Mouse (Mus musculus) limb, embryonic 15.5 days (tissue): Measurements from ENCODE around the gene Spata20. TPM values are rescaled to one million over a fixed set of nuclear protein-coding genes. Genes with fewer than 3 reads are reported as not detected.

Experiments
- ATAC-seq: fragments of 200-750 bp; cut with Nextera tagmentation; 2 replicates; pipeline ENCODE4 v1.8.0; 2017; ENCODE audit warnings: low read depth, moderate TSS enrichment; ENCODE audit not compliant: insufficient number of reproducible peaks, low FRiP score, low TSS enrichment
- H3K27ac ChIP-seq: fragments of 300-500 bp; sonication (generic); 2 replicates; pipeline ENCODE4 v1.5.1; 2015; ENCODE audit warnings: moderate library complexity, mild to moderate bottlenecking, inconsistent platforms
- H3K27me3 ChIP-seq: fragments of 300-500 bp; sonication (generic); 2 replicates; pipeline ENCODE4 v1.6.1; 2015; ENCODE audit warnings: inconsistent platforms
- H3K36me3 ChIP-seq: fragments of 300-500 bp; sonication (generic); 2 replicates; pipeline ENCODE4 v1.6.1; 2015; ENCODE audit warnings: inconsistent platforms
- H3K4me1 ChIP-seq: fragments of 300-500 bp; sonication (generic); 2 replicates; pipeline ENCODE4 v1.6.1; 2015; ENCODE audit warnings: inconsistent platforms
- H3K4me2 ChIP-seq: fragments of 300-500 bp; sonication (generic); 2 replicates; pipeline ENCODE4 v1.6.1; 2015; ENCODE audit warnings: mild to moderate bottlenecking, inconsistent platforms
- H3K4me3 ChIP-seq: fragments of 300-500 bp; sonication (generic); 2 replicates; pipeline ENCODE4 v1.5.1; 2015; ENCODE audit warnings: mild to moderate bottlenecking, inconsistent platforms
- H3K9ac ChIP-seq: fragments of 300-500 bp; sonication (generic); 2 replicates; pipeline ENCODE4 v1.6.1; 2015; ENCODE audit warnings: inconsistent platforms
- H3K9me3 ChIP-seq: fragments of 300-500 bp; sonication (generic); 2 replicates; pipeline ENCODE4 v1.6.1; 2016; ENCODE audit warnings: inconsistent platforms
- whole genome bisulfite sequencing: fragments of 180-500 bp; shearing (Covaris S2); methylation state at CpG from one replicate; pipeline ENCODE4 v1.1.7; 2015; 5-methylcytosine and 5-hydroxymethylcytosine counted together
- polyA plus RNA-seq: library from polyadenylated mRNA; unstranded; fragments of >200 nt; fragmentation: Nextera tagmentation; extraction: Ambion mirVana; gene quantifications from 2 replicates; pipeline ENCODE4 v1.2.1, GENCODE M21; 2015

Gene Spata20
- polyA plus RNA-seq, 1 experiment from 2014 or later, result 0.27 TPM

DNA sequence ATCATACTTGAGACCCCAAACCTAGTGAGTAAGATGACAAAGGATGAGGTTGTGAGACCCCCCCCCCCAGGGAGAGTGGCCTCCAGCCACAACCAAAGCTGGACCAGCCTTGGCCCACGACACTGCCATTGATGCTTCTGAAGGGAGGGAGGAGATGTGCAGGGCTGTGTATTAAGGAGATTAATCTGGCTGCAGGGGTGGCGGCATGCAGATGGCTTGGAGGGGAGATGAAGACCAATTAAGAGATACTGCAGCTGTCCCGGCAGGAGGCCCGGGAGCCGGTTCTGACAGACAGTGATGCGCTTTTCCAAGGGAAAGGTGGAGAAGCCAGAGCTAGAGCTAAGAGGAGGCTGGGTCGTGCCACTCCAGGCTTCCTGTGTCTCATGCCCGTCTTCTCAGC lies 36.7 kb downstream of the Spata20 start:
- no peak for ATAC-seq
- peaks cover 43% of the 10 kb centered on the region for H3K4me1 ChIP-seq

DNA sequence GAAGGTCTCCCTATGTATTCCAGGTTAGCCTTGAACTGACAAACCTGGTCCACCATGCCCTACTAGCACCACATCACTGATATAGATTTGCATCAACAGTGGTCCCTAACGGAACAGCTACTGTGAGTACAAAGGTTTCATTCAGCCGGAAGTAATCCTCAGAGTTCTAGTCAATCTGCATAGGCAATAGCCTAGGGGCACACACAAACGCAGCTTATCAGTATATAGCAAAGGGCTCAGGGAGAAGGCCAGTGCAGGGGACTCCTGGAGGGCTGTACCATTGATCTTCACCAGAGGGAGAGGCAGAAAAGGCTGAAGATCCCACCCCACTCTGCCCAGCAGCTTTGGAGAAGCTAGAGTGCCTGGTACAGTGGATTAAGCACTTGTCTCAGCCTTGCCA lies 39.0 kb downstream of the Spata20 start:
- no peak overlapping the region for H3K4me2 ChIP-seq
- H3K36me3 ChIP-seq, result peaks cover 29% of the 10 kb centered on the region
- ATAC-seq, result no peak
- H3K27ac ChIP-seq, result no peak overlapping the region
- H3K4me1 ChIP-seq, result peaks cover 65% of the 10 kb centered on the region
- no peak overlapping the region for H3K9ac ChIP-seq
- no peaks in the 10 kb centered on the region for H3K9me3 ChIP-seq
- H3K4me3 ChIP-seq, result no peak overlapping the region
- no peaks in the 10 kb centered on the region for H3K27me3 ChIP-seq
- WGBS, result 38% methylated on average over 3 of the region's 3 CpGs

More for the DNA sequence above, 36.7 kb downstream of the Spata20 start:
- H3K4me2 ChIP-seq, result no peak overlapping the region
- H3K4me3 ChIP-seq, result no peak overlapping the region
- H3K27me3 ChIP-seq, result no peaks in the 10 kb centered on the region
- H3K9ac ChIP-seq, result no peak overlapping the region
- no peaks in the 10 kb centered on the region for H3K9me3 ChIP-seq
- 52% methylated on average over 8 of the region's 8 CpGs for WGBS
- peaks cover 24% of the 10 kb centered on the region; the same call in 1 of the 2 replicates for H3K36me3 ChIP-seq
- no peak overlapping the region for H3K27ac ChIP-seq

DNA sequence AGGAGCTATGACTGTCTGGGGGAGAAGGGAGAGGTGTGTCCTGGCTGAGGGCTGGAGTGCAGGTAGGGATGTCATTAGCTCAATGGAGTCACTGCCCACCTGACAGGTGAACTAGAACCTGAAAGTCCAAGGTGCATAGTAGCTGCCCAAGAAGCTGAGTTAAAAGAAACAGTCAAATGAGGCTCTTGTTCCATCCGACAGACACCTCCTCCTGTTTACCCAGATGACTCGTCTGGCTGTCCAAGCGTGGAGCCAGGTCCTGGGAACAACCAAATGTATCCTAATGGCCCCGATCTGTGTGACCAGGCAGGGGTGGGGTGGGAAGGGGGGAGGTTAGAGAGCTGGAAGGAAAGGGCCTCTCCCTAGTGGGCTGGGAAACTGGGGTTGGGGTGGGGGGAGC lies 40.7 kb downstream of the Spata20 start:
- Histone ChIP-seq H3K4me2 (no peak overlapping the region), H3K9ac (no peak overlapping the region), H3K9me3 (no peaks in the 10 kb centered on the region), H3K4me1 (peaks cover 61% of the 10 kb centered on the region), H3K27me3 (no peaks in the 10 kb centered on the region), H3K27ac (peak overlapping the region; percentile 24; the same call in 1 of the 2 replicates), H3K4me3 (no peak overlapping the region), H3K36me3 (peaks cover 41% of the 10 kb centered on the region)
- 40% methylated on average over 4 of the region's 4 CpGs for WGBS
- ATAC-seq, result no peak

DNA sequence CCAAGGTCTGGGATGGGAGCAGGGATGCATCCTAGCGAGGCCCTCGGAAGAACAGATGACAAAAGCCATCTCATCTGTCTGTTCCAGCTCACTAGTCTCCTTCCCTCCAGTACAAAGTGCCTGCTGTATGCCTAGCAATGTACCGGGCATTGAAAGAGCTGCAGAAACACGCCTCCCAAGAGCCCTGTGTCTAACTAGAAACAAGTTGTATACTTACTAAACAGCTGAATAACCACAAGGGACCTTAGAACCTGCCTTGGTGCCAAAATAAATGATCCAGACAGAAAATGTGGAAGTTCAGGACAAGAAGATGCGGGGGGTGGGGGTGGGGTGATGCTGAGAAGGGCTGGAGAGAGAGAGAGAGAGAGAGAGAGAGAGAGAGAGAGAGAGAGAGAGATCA lies 41.1 kb downstream of the Spata20 start:
- H3K9ac ChIP-seq, result no peak overlapping the region
- H3K36me3 ChIP-seq, result peaks cover 43% of the 10 kb centered on the region
- H3K4me2 ChIP-seq, result no peak overlapping the region
- ATAC-seq, result no peak
- no peaks in the 10 kb centered on the region for H3K9me3 ChIP-seq
- H3K4me3 ChIP-seq, result no peak overlapping the region
- H3K27ac ChIP-seq, result peak overlapping the region; percentile 88
- peaks cover 58% of the 10 kb centered on the region for H3K4me1 ChIP-seq
- 49% methylated on average over 5 of the region's 5 CpGs for WGBS
- H3K27me3 ChIP-seq, result no peaks in the 10 kb centered on the region

DNA sequence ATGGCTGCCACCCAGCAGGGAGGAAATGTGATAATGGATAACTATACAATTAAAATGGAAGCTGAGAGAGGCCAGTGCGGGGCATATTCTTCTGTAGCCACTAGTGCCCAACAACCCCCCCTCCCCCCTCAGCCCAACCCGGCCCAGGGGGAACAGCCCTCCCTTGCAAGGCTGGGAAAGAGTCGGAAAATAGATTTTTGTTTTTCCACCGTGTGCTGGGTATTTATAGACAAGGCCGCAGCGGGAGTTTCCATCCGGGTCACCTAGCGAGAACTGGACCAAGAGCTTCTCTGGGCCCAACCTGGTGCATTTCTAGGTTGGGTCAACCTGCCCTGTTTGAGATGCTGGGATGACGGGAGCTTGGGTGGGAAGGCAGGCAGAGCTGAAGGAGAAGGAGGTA lies 44.2 kb downstream of the Spata20 start:
- Histone ChIP-seq H3K27me3 (no peaks in the 10 kb centered on the region), H3K36me3 (peaks cover 50% of the 10 kb centered on the region), H3K4me1 (peaks cover 52% of the 10 kb centered on the region), H3K9me3 (no peaks in the 10 kb centered on the region), H3K4me3 (no peak overlapping the region), H3K27ac (peak overlapping the region; percentile 88; the same call in 1 of the 2 replicates), H3K4me2 (no peak overlapping the region), H3K9ac (no peak overlapping the region)
- WGBS, result 50% methylated on average over 9 of the region's 9 CpGs
- no peak for ATAC-seq

DNA sequence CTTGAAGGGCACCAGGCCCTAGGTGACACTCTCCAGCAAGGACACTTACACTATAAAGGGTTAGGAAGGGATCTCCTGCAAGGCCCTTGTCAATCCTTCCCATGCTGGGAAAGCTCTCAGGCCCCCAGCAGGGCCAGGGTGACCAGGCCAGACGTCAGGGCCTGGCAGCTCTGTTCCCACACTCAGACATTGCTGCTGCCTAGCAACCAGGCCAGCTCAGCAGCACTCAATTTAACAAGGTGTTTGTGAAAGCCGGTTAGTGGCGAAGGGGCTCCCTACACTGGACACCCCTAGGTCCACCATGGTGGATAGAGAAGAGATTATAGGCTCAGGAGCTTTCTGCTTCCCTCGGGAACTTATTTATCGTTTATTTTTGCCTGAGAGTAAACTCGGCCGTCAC lies 44.9 kb downstream of the Spata20 start:
- 39% methylated on average over 7 of the region's 7 CpGs for WGBS
- Histone ChIP-seq H3K4me3 (no peak overlapping the region), H3K9ac (no peak overlapping the region), H3K27me3 (no peaks in the 10 kb centered on the region), H3K9me3 (no peaks in the 10 kb centered on the region), H3K4me2 (no peak overlapping the region), H3K36me3 (peaks cover 50% of the 10 kb centered on the region), H3K4me1 (peaks cover 52% of the 10 kb centered on the region), H3K27ac (no peak overlapping the region)
- ATAC-seq, result no peak

DNA sequence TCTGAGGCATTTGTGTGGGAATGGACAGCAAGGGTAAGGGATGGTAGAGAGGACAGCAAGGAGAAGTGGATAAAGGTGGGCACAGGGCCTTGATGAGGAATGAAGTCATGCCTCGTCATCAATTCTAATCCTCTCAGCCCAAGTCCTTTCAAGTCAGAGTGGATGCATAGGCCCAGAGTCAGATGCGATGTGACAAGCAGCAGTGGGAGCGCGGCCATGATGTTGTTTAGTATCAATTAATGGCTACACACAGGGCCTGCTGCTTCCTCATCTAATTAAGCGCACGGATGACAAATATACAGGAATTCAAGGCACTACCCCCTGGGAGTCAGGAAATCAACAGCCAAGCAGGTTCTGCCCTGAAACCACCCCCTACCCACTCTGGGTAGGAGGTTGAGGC lies 45.6 kb downstream of the Spata20 start:
- Histone ChIP-seq H3K4me3 (no peak overlapping the region), H3K4me1 (peaks cover 46% of the 10 kb centered on the region), H3K4me2 (no peak overlapping the region), H3K9me3 (no peaks in the 10 kb centered on the region), H3K27ac (no peak overlapping the region), H3K27me3 (no peaks in the 10 kb centered on the region), H3K36me3 (peaks cover 50% of the 10 kb centered on the region), H3K9ac (no peak overlapping the region)
- WGBS, result 76% methylated on average over 6 of the region's 6 CpGs
- ATAC-seq, result no peak

DNA sequence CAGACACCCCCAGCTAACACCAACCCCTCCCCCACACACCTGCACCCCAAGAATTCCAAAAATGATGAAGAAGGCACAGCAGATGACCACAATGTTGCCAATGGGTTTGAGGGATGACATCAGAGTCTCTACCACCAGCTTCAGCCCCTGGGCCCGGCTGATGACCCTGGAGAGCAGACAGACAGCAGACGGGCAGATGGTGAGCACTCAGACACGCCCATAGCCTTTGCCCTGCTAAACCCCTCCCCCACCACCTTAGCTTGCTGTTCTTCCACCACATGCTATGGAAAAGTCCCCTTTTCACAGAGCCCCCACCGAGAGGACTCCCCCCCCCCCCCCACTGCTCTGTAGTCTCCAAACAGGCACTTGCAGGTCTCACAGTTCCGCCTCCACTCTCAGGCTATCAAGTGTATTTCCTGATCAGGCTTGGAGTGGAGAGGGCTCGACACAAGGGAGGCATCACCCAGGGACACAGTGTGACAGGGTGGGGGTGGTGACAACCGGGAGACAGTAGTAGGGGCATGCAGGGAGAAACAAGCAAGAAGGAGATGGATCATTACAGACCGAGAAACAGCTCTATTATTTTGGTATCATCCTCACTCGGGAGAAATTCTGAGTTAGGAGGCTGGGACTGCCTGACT lies 56.8 kb downstream of the Spata20 start:
- Histone ChIP-seq H3K36me3 (peaks cover 75% of the 10 kb centered on the region), H3K9me3 (no peaks in the 10 kb centered on the region), H3K27me3 (no peaks in the 10 kb centered on the region), H3K4me1 (peaks cover 68% of the 10 kb centered on the region), H3K9ac (no peak overlapping the region), H3K27ac (peak overlapping the region; percentile 87), H3K4me3 (no peak overlapping the region), H3K4me2 (0 out of 2 replicates have a peak overlapping the region, but pooled peaks have one; percentile 1)
- ATAC-seq, result peak; percentile 11; the same call in 1 of the 2 replicates
- 19% methylated on average over 9 of the region's 9 CpGs for WGBS

Other genes with a start within 250 kb of the Spata20 start
- 12.9 and 13.5 TPM in 2 replicates for gene Wfikkn2, start 240.2 kb downstream of the Spata20 start, polyA plus RNA-seq
- 0.19 TPM in 1 of 2 replicates, not detected in the other for gene Gm21885, start 204.3 kb downstream of the Spata20 start, polyA plus RNA-seq
- 96.9 and 105 TPM in 2 replicates for gene Luc7l3, start 164.2 kb downstream of the Spata20 start, polyA plus RNA-seq
- gene Ankrd40, start 158.2 kb downstream of the Spata20 start, polyA plus RNA-seq, result 19.9 and 21.7 TPM in 2 replicates
- 1.3 and 1.6 TPM in 2 replicates for gene Abcc3, start 93.2 kb downstream of the Spata20 start, polyA plus RNA-seq
- gene Cacna1g, start 12.0 kb downstream of the Spata20 start, polyA plus RNA-seq, result 27.7 and 30.8 TPM in 2 replicates
- gene Epn3, start 13.8 kb upstream of the Spata20 start, polyA plus RNA-seq, result 10.3 and 11.1 TPM in 2 replicates
- 1.5 and 1.6 TPM in 2 replicates for gene Mycbpap, start 35.6 kb upstream of the Spata20 start, polyA plus RNA-seq
- gene Rsad1, start 63.1 kb upstream of the Spata20 start, polyA plus RNA-seq, result 3.6 and 3.7 TPM in 2 replicates
- gene Chad, start 78.9 kb upstream of the Spata20 start, polyA plus RNA-seq, result 22.7 and 31.1 TPM in 2 replicates
- gene Acsf2, start 115.7 kb upstream of the Spata20 start, polyA plus RNA-seq, result 6.2 and 6.3 TPM in 2 replicates
- gene Lrrc59, start 143.6 kb upstream of the Spata20 start, polyA plus RNA-seq, result 231 and 234 TPM in 2 replicates
- 126 and 128 TPM in 2 replicates for gene Mrpl27, start 167.6 kb upstream of the Spata20 start, polyA plus RNA-seq
- gene Eme1, start 167.8 kb upstream of the Spata20 start, polyA plus RNA-seq, result 13.6 and 14.0 TPM in 2 replicates
- gene Xylt2, start 191.3 kb upstream of the Spata20 start, polyA plus RNA-seq, result 19.9 and 22.5 TPM in 2 replicates
- 0.19 and 0.27 TPM in 2 replicates for gene Gm11541, start 218.3 kb upstream of the Spata20 start, polyA plus RNA-seq